Mouse (Mus musculus) myocyte (in vitro differentiated cells): Measurements from ENCODE around the gene Plekha7. TPM values are rescaled to one million over a fixed set of nuclear protein-coding genes. Genes with fewer than 3 reads are reported as not detected.

Experiments
- H3K27me3 ChIP-seq: one replicate; pipeline ENCODE4 v1.6.1; 2011; ENCODE audit not compliant: control insufficient read depth, insufficient read depth, insufficient read length
- H3K36me3 ChIP-seq: one replicate; pipeline ENCODE4 v1.6.1; 2011; ENCODE audit not compliant: control insufficient read depth, insufficient read depth
- H3K4me2 ChIP-seq: one replicate; pipeline ENCODE4 v1.6.1; 2011; ENCODE audit warnings: low read depth, control low read depth
- H3K4me3 ChIP-seq: one replicate; pipeline ENCODE4 v1.5.1; 2011; ENCODE audit warnings: mild to moderate bottlenecking, control low read depth, moderate library complexity
- H3K79me2 ChIP-seq: one replicate; pipeline ENCODE4 v1.6.1; 2011; ENCODE audit not compliant: control insufficient read depth, insufficient read depth
- H3ac ChIP-seq: one replicate; pipeline ENCODE4 v1.6.1; 2011; ENCODE audit not compliant: control insufficient read depth, insufficient read length
- CEBPB ChIP-seq: IDR thresholded peaks from 2 replicates; pipeline ENCODE4 v1.6.1; 2011; ENCODE audit warnings: mild to moderate bottlenecking, moderate library complexity; ENCODE audit not compliant: poor library complexity, insufficient read depth, severe bottlenecking
- E2F4 ChIP-seq: IDR thresholded peaks from one replicate; pipeline ENCODE4 v1.6.1; 2011; ENCODE audit warnings: mild to moderate bottlenecking, control low read depth, moderate library complexity; ENCODE audit not compliant: insufficient read depth
- MAX ChIP-seq: IDR thresholded peaks from one replicate; pipeline ENCODE4 v1.6.1; 2011; ENCODE audit warnings: low read depth, mild to moderate bottlenecking, control low read depth
- MYOD1 ChIP-seq, 3 experiments: IDR thresholded peaks; one replicate each; pipeline ENCODE4 v1.6.1; 2011; ENCODE audit warnings: control low read depth in 2 of 3, low read depth in 2 of 3, mild to moderate bottlenecking in 2 of 3, moderate library complexity in 1 of 3; ENCODE audit not compliant: insufficient read length in 2 of 3, control insufficient read depth in 1 of 3
- MYOG ChIP-seq, 3 experiments: IDR thresholded peaks; one replicate each; pipeline ENCODE4 v1.6.1; 2011; ENCODE audit warnings: control low read depth in 2 of 3, low read depth in 2 of 3, mild to moderate bottlenecking in 2 of 3; ENCODE audit not compliant: insufficient read length in 2 of 3, control insufficient read depth in 1 of 3, insufficient read depth in 1 of 3
- POLR2A ChIP-seq: IDR thresholded peaks from one replicate; pipeline ENCODE4 v1.6.1; 2011; ENCODE audit warnings: low read depth, mild to moderate bottlenecking, control low read depth, moderate library complexity; ENCODE audit not compliant: insufficient read length
- POLR2AphosphoS2 ChIP-seq: IDR thresholded peaks from one replicate; pipeline ENCODE4 v1.6.1; 2011; ENCODE audit warnings: low read depth, control low read depth; ENCODE audit not compliant: insufficient read length
- REST ChIP-seq: IDR thresholded peaks from one replicate; pipeline ENCODE4 v1.6.1; 2011; ENCODE audit warnings: mild to moderate bottlenecking, control low read depth, moderate library complexity; ENCODE audit not compliant: insufficient read depth, insufficient read length
- SRF ChIP-seq: IDR thresholded peaks from one replicate; pipeline ENCODE4 v1.6.1; 2011; ENCODE audit warnings: low read depth; ENCODE audit not compliant: control insufficient read depth, insufficient read length
- TCF12 ChIP-seq: IDR thresholded peaks from one replicate; pipeline ENCODE4 v1.6.1; 2011; ENCODE audit warnings: mild to moderate bottlenecking, control low read depth; ENCODE audit not compliant: poor library complexity, insufficient read depth, severe bottlenecking
- TCF3 ChIP-seq: IDR thresholded peaks from one replicate; pipeline ENCODE4 v1.6.1; 2011; ENCODE audit warnings: low read depth, control low read depth; ENCODE audit not compliant: insufficient read length
- USF1 ChIP-seq: IDR thresholded peaks from one replicate; pipeline ENCODE4 v1.6.1; 2011; ENCODE audit warnings: low read depth, mild to moderate bottlenecking, control low read depth, moderate library complexity
- polyA plus RNA-seq: library from polyadenylated mRNA; unstranded; fragments of >200 nt; fragmentation: generic; extraction: Trizol; gene quantifications from one replicate; pipeline ENCODE4 v1.2.1, GENCODE M21; 2012; ENCODE audit warnings: missing spikeins

The Plekha7 gene
- polyA plus RNA-seq, 1 experiment = 2.6 TPM

GRCm38 (mm10) chr7:116131390-116131789, 176.8 kb downstream of the Plekha7 start:
- Histone ChIP-seq H3ac (no peak overlapping the region), H3K4me2 (no peak overlapping the region), H3K79me2 (no peaks in the 10 kb centered on the region), H3K36me3 (no peaks in the 10 kb centered on the region), H3K27me3 (peaks cover 25% of the 10 kb centered on the region), H3K4me3 (no peak overlapping the region)
- TF ChIP-seq POLR2A (no peak), TCF12 (no peak), REST (no peak), SRF (no peak), POLR2AphosphoS2 (no peak), CEBPB (no peak), E2F4 (no peak), MAX (no peak), TCF3 (no peak), MYOG (IDR thresholded peaks at IDR 0.05; ENCODE audit: control insufficient read depth in 1 of 3, insufficient read depth in 1 of 3, insufficient read length in 2 of 3, low read depth in 2 of 3) (no peak), MYOD1 (IDR thresholded peaks at IDR 0.05; ENCODE audit: control insufficient read depth in 1 of 3, insufficient read length in 2 of 3, low read depth in 2 of 3) (no peak), USF1 (no peak)

- Histone ChIP-seq H3K4me3 (no peak overlapping the region), H3K79me2 (no peaks in the 10 kb centered on the region), H3K36me3 (no peaks in the 10 kb centered on the region), H3K27me3 (peaks cover 19% of the 10 kb centered on the region), H3K4me2 (no peak overlapping the region), H3ac (no peak overlapping the region)
- TF ChIP-seq TCF12 (no peak), MAX (no peak), E2F4 (no peak), MYOG (IDR thresholded peaks at IDR 0.05; ENCODE audit: control insufficient read depth in 1 of 3, insufficient read depth in 1 of 3, insufficient read length in 2 of 3, low read depth in 2 of 3) (no peak), REST (no peak), POLR2A (no peak), POLR2AphosphoS2 (no peak), CEBPB (no peak), TCF3 (no peak), USF1 (no peak), SRF (no peak), MYOD1 (IDR thresholded peaks at IDR 0.05; ENCODE audit: control insufficient read depth in 1 of 3, insufficient read length in 2 of 3, low read depth in 2 of 3) (no peak)
Observed at GRCm38 (mm10) chr7:116129374-116129773, 178.8 kb downstream of the Plekha7 start.

GRCm38 (mm10) chr7:116128286-116128685, 179.9 kb downstream of the Plekha7 start:
- no peaks in the 10 kb centered on the region for H3K36me3 ChIP-seq
- TF ChIP-seq MYOG (IDR thresholded peaks at IDR 0.05; ENCODE audit: control insufficient read depth in 1 of 3, insufficient read depth in 1 of 3, insufficient read length in 2 of 3, low read depth in 2 of 3) = no peak
- no peak for TF ChIP-seq CEBPB
- no peak for TF ChIP-seq SRF
- no peak for TF ChIP-seq USF1
- TF ChIP-seq MAX = no peak
- no peak for TF ChIP-seq REST
- no peak for TF ChIP-seq TCF12
- no peak for TF ChIP-seq POLR2A
- H3K27me3 ChIP-seq = peaks cover 16% of the 10 kb centered on the region

GRCm38 (mm10) chr7:116127052-116127451, 181.1 kb downstream of the Plekha7 start:
- no peak for TF ChIP-seq POLR2A
- no peak for TF ChIP-seq MYOG (IDR thresholded peaks at IDR 0.05; ENCODE audit: control insufficient read depth in 1 of 3, insufficient read depth in 1 of 3, insufficient read length in 2 of 3, low read depth in 2 of 3)
- no peak for TF ChIP-seq REST
- no peak for TF ChIP-seq MYOD1 (IDR thresholded peaks at IDR 0.05; ENCODE audit: control insufficient read depth in 1 of 3, insufficient read length in 2 of 3, low read depth in 2 of 3)
- TF ChIP-seq E2F4 = no peak
- TF ChIP-seq TCF3 = no peak
- TF ChIP-seq SRF = no peak
- no peak for TF ChIP-seq TCF12
- TF ChIP-seq MAX = no peak
- TF ChIP-seq CEBPB = no peak
- no peak for TF ChIP-seq USF1
- TF ChIP-seq POLR2AphosphoS2 = no peak

More at GRCm38 (mm10) chr7:116128286-116128685, 179.9 kb downstream of the Plekha7 start:
- H3ac ChIP-seq = no peak overlapping the region
- no peaks in the 10 kb centered on the region for H3K79me2 ChIP-seq
- H3K4me3 ChIP-seq = no peak overlapping the region
- H3K4me2 ChIP-seq = no peak overlapping the region

GRCm38 (mm10) chr7:116125671-116126070, 182.5 kb downstream of the Plekha7 start:
- H3K27me3 ChIP-seq = peaks cover 16% of the 10 kb centered on the region
- TF ChIP-seq USF1 (no peak), MAX (no peak), E2F4 (no peak)
- no peaks in the 10 kb centered on the region for H3K79me2 ChIP-seq
- no peak overlapping the region for H3K4me2 ChIP-seq
- no peak overlapping the region for H3ac ChIP-seq
- no peaks in the 10 kb centered on the region for H3K36me3 ChIP-seq
- H3K4me3 ChIP-seq = no peak overlapping the region

More at GRCm38 (mm10) chr7:116127052-116127451, 181.1 kb downstream of the Plekha7 start:
- H3K36me3 ChIP-seq = no peaks in the 10 kb centered on the region
- no peak overlapping the region for H3ac ChIP-seq
- H3K4me2 ChIP-seq = no peak overlapping the region
- H3K27me3 ChIP-seq = peaks cover 16% of the 10 kb centered on the region
- H3K4me3 ChIP-seq = no peak overlapping the region
- H3K79me2 ChIP-seq = no peaks in the 10 kb centered on the region
